Mouse (Mus musculus): ENCODE measurements around the gene Stk40.

The Stk40 gene

GRCm38 (mm10) chr4:126097711-126098253, 6.0 kb upstream of the Stk40 start:
- in situ Hi-C loops (cut with MboI; ENCODE audit: low sequenced_read_pairs): no loop called here

GRCm38 (mm10) chr4:126099365-126099764, 4.4 kb upstream of the Stk40 start:
- in situ Hi-C loops (cut with MboI; ENCODE audit: low sequenced_read_pairs): no loop called here

GRCm38 (mm10) chr4:126100764-126101163, 3.0 kb upstream of the Stk40 start:
- in situ Hi-C loops (cut with MboI; ENCODE audit: low sequenced_read_pairs): no loop called here

- in situ Hi-C loops (cut with MboI; ENCODE audit: low sequenced_read_pairs): no loop called here
These were observed 1.5 kb upstream of the Stk40 start for GRCm38 (mm10) chr4:126102061-126102841.

- in situ Hi-C loops (cut with MboI; ENCODE audit: low sequenced_read_pairs): no loop called here
These were observed 638 bp upstream of the Stk40 start for GRCm38 (mm10) chr4:126103057-126103581.

GRCm38 (mm10) chr4:126104261-126105075, 711 bp downstream of the Stk40 start:
- in situ Hi-C loops (cut with MboI; ENCODE audit: low sequenced_read_pairs): no loop called here

GRCm38 (mm10) chr4:126105131-126105783, 1.5 kb downstream of the Stk40 start:
- in situ Hi-C loops (cut with MboI; ENCODE audit: low sequenced_read_pairs): no loop called here

GRCm38 (mm10) chr4:126108061-126108740, 4.4 kb downstream of the Stk40 start:
- in situ Hi-C loops (cut with MboI; ENCODE audit: low sequenced_read_pairs): no loop called here

- in situ Hi-C loops (cut with MboI; ENCODE audit: low sequenced_read_pairs): no loop called here
These were observed 6.0 kb downstream of the Stk40 start for GRCm38 (mm10) chr4:126109613-126110373.

- in situ Hi-C loops (cut with MboI; ENCODE audit: low sequenced_read_pairs): no loop called here
These were observed 6.8 kb downstream of the Stk40 start for GRCm38 (mm10) chr4:126110374-126111152.

- in situ Hi-C loops (cut with MboI; ENCODE audit: low sequenced_read_pairs): no loop called here
These were observed 7.4 kb downstream of the Stk40 start for GRCm38 (mm10) chr4:126111153-126111549.

GRCm38 (mm10) chr4:126113243-126113642, 9.5 kb downstream of the Stk40 start:
- in situ Hi-C loops (cut with MboI; ENCODE audit: low sequenced_read_pairs): no loop called here

GRCm38 (mm10) chr4:126113943-126114342, 10.2 kb downstream of the Stk40 start:
- in situ Hi-C loops (cut with MboI; ENCODE audit: low sequenced_read_pairs): no loop called here

GRCm38 (mm10) chr4:126115411-126115810, 11.7 kb downstream of the Stk40 start:
- in situ Hi-C loops (cut with MboI; ENCODE audit: low sequenced_read_pairs): no loop called here

- in situ Hi-C loops (cut with MboI; ENCODE audit: low sequenced_read_pairs): no loop called here
These were observed 12.2 kb downstream of the Stk40 start for GRCm38 (mm10) chr4:126115871-126116521.

GRCm38 (mm10) chr4:126117116-126117515, 13.4 kb downstream of the Stk40 start:
- in situ Hi-C loops (cut with MboI; ENCODE audit: low sequenced_read_pairs): no loop called here

- in situ Hi-C loops (cut with MboI; ENCODE audit: low sequenced_read_pairs): no loop called here
These were observed 14.9 kb downstream of the Stk40 start for GRCm38 (mm10) chr4:126118651-126119050.

- in situ Hi-C loops (cut with MboI; ENCODE audit: low sequenced_read_pairs): no loop called here
These were observed 15.3 kb downstream of the Stk40 start for GRCm38 (mm10) chr4:126119051-126119450.
